Mouse (Mus musculus) small intestine, adult 2 months (tissue): Measurements from ENCODE around the gene Klhl5.

ENCODE experiments used
- CTCF ChIP-seq: fragments of 200-500 bp; IDR thresholded peaks from 2 replicates; pipeline ENCODE4 v1.5.1; 2012; ENCODE audit warnings: low read depth, mild to moderate bottlenecking, control low read depth, inconsistent platforms, low read length, moderate library complexity, mixed read lengths; ENCODE audit not compliant: insufficient replicate concordance, insufficient read length; ENCODE audit errors: extremely low read depth
- POLR2A ChIP-seq: fragments of 200-500 bp; IDR thresholded peaks from 2 replicates; pipeline ENCODE4 v1.6.1; 2012; ENCODE audit warnings: low read depth, mild to moderate bottlenecking, control low read depth, inconsistent platforms, low read length, moderate library complexity

GRCm38 (mm10) chr5:65096082-65096481, 11.3 kb upstream of the Klhl5 start:
- TF ChIP-seq POLR2A (no peak), CTCF (no peak)
